Mouse (Mus musculus) heart, embryonic 13.5 days (tissue): ENCODE data around the gene Rabgap1l. TPM values are rescaled to one million over a fixed set of nuclear protein-coding genes. Genes with fewer than 3 reads are reported as not detected.
A peak's percentile ranks its signal among the peaks of the same experiment; 100 is the strongest.

Experiments used
- ATAC-seq: fragments of 200-750 bp; cut with Nextera tagmentation; 2 replicates; pipeline ENCODE4 v1.8.0; 2017; ENCODE audit warnings: moderate TSS enrichment; ENCODE audit not compliant: insufficient number of reproducible peaks, low FRiP score, low TSS enrichment; ENCODE audit errors: extremely low read depth
- H3K27ac ChIP-seq: fragments of 300-500 bp; sonication (generic); replicated peaks from 2 replicates; pipeline ENCODE4 v1.5.1; 2015; ENCODE audit warnings: moderate library complexity, mild to moderate bottlenecking, inconsistent platforms
- H3K27me3 ChIP-seq: fragments of 300-500 bp; sonication (generic); replicated peaks from 2 replicates; pipeline ENCODE4 v1.6.1; 2015; ENCODE audit warnings: mild to moderate bottlenecking, inconsistent platforms
- H3K36me3 ChIP-seq: fragments of 300-500 bp; sonication (generic); 2 replicates; pipeline ENCODE4 v1.6.1; 2015; ENCODE audit warnings: mild to moderate bottlenecking, inconsistent platforms
- H3K4me1 ChIP-seq: fragments of 300-500 bp; sonication (generic); 2 replicates; pipeline ENCODE4 v1.6.1; 2015; ENCODE audit warnings: inconsistent platforms
- H3K4me2 ChIP-seq: fragments of 300-500 bp; sonication (generic); 2 replicates; pipeline ENCODE4 v1.6.1; 2015; ENCODE audit warnings: inconsistent platforms, mild to moderate bottlenecking, moderate library complexity
- H3K4me3 ChIP-seq: fragments of 300-500 bp; sonication (generic); 2 replicates; pipeline ENCODE4 v1.5.1; 2015; ENCODE audit warnings: moderate library complexity, mild to moderate bottlenecking, inconsistent platforms
- H3K9ac ChIP-seq: fragments of 300-500 bp; sonication (generic); 2 replicates; pipeline ENCODE4 v1.6.1; 2015; ENCODE audit warnings: inconsistent platforms, mild to moderate bottlenecking, moderate library complexity
- H3K9me3 ChIP-seq: fragments of 300-500 bp; sonication (generic); 2 replicates; pipeline ENCODE4 v1.6.1; 2016; ENCODE audit warnings: inconsistent platforms
- WGBS: fragments of 180-500 bp; shearing (Covaris S2); methylation state at CpG from one replicate; pipeline ENCODE4 v1.1.7; 2015; ENCODE audit warnings: mixed read lengths; 5-methylcytosine and 5-hydroxymethylcytosine counted together
- polyA plus RNA-seq: library from polyadenylated mRNA; unstranded; fragments of >200 nt; fragmentation: Nextera tagmentation; extraction: Ambion mirVana; gene quantifications from 2 replicates; pipeline ENCODE4 v1.2.1, GENCODE M21; 2015

Rabgap1l gene
- polyA plus RNA-seq: 63.6 and 73.2 TPM in 2 replicates

DNA sequence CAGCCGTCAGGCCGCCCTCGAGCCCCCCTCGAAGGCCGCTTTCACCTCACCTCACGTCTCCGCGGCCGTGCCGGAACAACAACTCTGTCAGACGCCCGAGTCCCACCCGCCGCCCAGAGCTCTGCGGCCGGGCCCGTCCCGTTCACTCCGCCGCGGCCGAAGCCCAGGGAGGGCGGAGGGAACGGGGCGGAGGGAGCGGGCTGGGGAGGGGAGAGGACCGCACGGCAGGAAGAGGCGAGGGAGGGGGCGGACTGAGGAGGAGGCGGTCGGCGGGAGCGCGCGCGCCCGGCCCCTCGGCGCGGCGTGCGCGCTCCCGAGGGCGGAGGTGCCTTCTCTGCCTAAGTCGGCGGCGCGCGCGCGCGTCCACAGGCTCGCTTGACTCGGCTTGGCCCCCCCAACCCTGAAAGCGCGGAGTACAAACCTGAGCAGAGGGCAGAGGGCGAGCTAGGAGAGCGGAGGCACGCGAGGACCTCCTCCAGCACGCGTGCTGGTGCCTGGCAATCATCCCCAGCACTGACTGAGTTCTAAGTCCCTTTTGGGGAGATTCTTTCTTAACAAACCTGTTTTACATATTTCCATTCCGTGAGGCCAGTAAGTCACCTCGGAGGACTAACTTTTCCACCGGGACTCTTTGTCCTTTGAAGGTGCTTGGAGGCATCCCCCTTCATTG, at the start of gene Rabgap1l:
Rabgap1l (minus strand) TSS at position 526 of the 670 bp plus-strand sequence.
- H3K27me3 ChIP-seq: no peaks in the 10 kb centered on the region
- under 1% methylated on average over 60 of the region's 67 CpGs for WGBS
- peak within 1 kb of the TSS; percentile 92 for H3K27ac ChIP-seq
- peaks cover 15% of the 10 kb centered on the region for H3K4me1 ChIP-seq
- ATAC-seq: peak; percentile 91
- H3K36me3 ChIP-seq: no peaks in the 10 kb centered on the region
- H3K9me3 ChIP-seq: peaks cover 3% of the 10 kb centered on the region; the same call in 1 of the 2 replicates
- peak within 1 kb of the TSS; percentile 88 for H3K4me2 ChIP-seq
- H3K4me3 ChIP-seq: peak within 1 kb of the TSS; percentile 98
- peak within 1 kb of the TSS; percentile 96 for H3K9ac ChIP-seq

GRCm38 (mm10) chr1:160842567-160842966, 49.6 kb upstream of the Rabgap1l start:
- no peak for ATAC-seq
- H3K9ac ChIP-seq: no peak overlapping the region
- H3K36me3 ChIP-seq: no peaks in the 10 kb centered on the region
- H3K4me3 ChIP-seq: no peak overlapping the region
- H3K4me1 ChIP-seq: peaks cover 14% of the 10 kb centered on the region
- no peaks in the 10 kb centered on the region for H3K27me3 ChIP-seq
- H3K27ac ChIP-seq: no peak overlapping the region
- no peak overlapping the region for H3K4me2 ChIP-seq
- WGBS: 52% methylated on average over 10 of the region's 10 CpGs
- no peaks in the 10 kb centered on the region for H3K9me3 ChIP-seq

DNA sequence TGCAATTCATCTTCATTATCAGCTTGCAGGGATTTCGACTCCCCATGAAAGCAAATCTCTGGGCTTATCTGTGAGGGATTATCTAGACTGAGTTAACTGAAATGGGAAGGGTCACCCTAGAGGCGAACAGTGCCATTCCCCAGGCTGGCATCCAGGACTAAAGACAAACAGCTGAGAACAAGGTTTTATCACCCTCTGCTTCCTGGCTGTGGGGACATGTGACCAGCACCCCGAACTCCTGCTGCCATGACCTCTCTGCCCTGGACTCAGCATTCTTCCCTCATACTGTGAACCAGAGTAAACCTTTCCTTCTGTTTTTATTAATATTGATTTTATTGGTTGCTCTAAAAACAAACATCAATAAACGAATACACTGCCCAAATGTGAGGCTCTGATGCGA, 47.6 kb upstream of the Rabgap1l start:
- no peaks in the 10 kb centered on the region for H3K9me3 ChIP-seq
- ATAC-seq: no peak
- no peak overlapping the region for H3K4me2 ChIP-seq
- WGBS: 56% methylated on average over 5 of the region's 5 CpGs
- H3K9ac ChIP-seq: no peak overlapping the region
- no peaks in the 10 kb centered on the region for H3K27me3 ChIP-seq
- no peak overlapping the region for H3K27ac ChIP-seq
- peaks cover 14% of the 10 kb centered on the region for H3K4me1 ChIP-seq
- no peaks in the 10 kb centered on the region for H3K36me3 ChIP-seq
- H3K4me3 ChIP-seq: no peak overlapping the region

DNA sequence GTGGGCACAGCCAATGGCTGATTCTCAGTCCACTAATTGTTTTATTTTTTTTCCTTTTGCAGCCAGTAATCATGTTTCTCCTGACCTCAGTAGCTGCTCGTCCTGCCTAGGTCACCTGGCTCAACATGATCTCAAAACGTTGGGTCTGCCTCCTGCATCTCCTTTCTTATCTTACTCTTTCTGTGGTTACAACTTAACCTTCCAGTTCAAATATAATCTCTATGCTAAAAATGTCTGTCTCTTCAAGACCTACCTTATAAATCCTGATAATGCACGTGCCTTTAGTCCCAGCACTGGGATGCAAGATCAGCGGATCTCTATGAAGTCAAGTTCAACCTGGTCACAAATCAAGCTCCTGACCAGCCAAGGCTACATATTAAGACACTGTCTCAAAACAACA, 46.1 kb upstream of the Rabgap1l start:
- no peak for ATAC-seq
- Histone ChIP-seq H3K36me3 (no peaks in the 10 kb centered on the region), H3K27ac (no peak overlapping the region), H3K4me2 (no peak overlapping the region), H3K9ac (no peak overlapping the region), H3K9me3 (no peaks in the 10 kb centered on the region), H3K27me3 (no peaks in the 10 kb centered on the region), H3K4me1 (peaks cover 14% of the 10 kb centered on the region), H3K4me3 (no peak overlapping the region)
- WGBS: 33% methylated on average over 4 of the region's 4 CpGs

DNA sequence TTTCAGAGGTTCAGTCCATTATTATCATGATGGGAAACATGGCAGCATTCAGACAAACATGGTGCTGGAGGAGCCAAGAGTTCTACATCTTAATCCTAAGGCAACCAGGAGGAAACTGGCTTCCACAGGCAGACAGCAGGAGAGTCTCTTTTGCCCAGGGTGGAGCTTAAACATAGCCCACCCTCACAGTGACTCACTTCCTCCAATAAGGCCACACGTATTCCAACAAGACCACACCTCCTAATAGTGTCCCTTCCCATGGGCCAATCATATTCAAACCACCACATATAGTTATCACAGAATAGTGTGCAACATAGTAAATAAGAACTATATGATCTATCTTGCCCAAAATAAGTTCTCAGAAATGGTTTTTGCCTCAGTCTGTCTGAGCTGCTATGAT, 41.4 kb upstream of the Rabgap1l start:
- Histone ChIP-seq H3K4me2 (no peak overlapping the region), H3K9me3 (no peaks in the 10 kb centered on the region), H3K4me3 (no peak overlapping the region), H3K4me1 (peaks cover 28% of the 10 kb centered on the region), H3K9ac (no peak overlapping the region), H3K27ac (no peak overlapping the region), H3K27me3 (no peaks in the 10 kb centered on the region), H3K36me3 (no peaks in the 10 kb centered on the region)
- ATAC-seq: no peak
- WGBS: 77% methylated on average over 1 of the region's 1 CpGs

- no peaks in the 10 kb centered on the region for H3K27me3 ChIP-seq
- peak overlapping the region; percentile 15; the same call in 1 of the 2 replicates for H3K4me3 ChIP-seq
- peak overlapping the region; percentile 81 for H3K27ac ChIP-seq
- no peaks in the 10 kb centered on the region for H3K36me3 ChIP-seq
- WGBS: 55% methylated on average over 9 of the region's 9 CpGs
- peaks cover 17% of the 10 kb centered on the region for H3K4me1 ChIP-seq
- ATAC-seq: no peak
- H3K9ac ChIP-seq: no peak overlapping the region
- H3K4me2 ChIP-seq: peak overlapping the region; percentile 58
- H3K9me3 ChIP-seq: no peaks in the 10 kb centered on the region
Observed at GRCm38 (mm10) chr1:160832267-160833021, 39.4 kb upstream of the Rabgap1l start.

DNA sequence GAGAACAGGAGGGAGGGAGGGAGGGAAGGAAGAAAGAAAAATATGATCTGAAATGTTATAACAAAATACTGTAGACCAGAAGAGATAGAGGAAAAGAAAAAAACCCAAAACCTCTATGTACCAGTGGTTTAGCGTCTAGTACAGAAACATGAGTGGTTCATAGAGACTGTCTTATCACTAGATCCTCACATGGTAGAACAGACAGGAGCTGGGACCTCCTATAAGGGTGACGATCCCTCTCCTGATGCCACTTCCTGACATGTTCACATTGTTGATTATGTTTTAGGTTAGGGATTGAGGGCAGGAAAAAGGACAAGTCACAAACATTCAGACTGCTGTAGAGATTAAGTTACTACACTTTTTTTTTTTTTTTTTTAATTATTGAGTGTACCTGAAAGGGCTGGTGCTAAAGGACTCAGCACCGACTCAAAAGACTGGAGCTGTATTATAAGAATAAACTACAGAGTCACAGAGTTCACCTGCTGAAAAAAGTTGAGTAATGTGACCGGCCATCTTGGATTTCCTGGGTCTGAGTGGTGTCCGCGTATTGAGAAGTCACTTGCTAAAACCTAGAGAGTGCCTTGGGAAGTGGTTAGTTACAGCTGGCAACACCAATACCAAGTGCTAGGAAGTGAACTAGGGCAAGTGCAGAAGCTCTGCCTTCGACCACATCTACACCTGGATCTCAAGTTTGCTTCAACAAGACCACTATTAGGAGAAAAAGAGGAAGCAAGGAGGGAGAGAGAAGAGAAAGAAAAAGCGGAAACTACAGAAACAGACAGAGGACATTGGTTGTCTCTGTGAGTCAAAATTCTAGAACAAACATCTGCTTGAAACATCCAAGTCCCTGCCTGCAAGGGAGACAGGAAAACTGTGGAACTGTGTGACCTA, 37.8 kb upstream of the Rabgap1l start:
- 87% methylated on average over 8 of the region's 8 CpGs for WGBS
- Histone ChIP-seq H3K9me3 (no peaks in the 10 kb centered on the region), H3K4me2 (no peak overlapping the region), H3K4me1 (peaks cover 18% of the 10 kb centered on the region), H3K27ac (no peak overlapping the region), H3K4me3 (no peak overlapping the region), H3K36me3 (no peaks in the 10 kb centered on the region), H3K9ac (no peak overlapping the region), H3K27me3 (no peaks in the 10 kb centered on the region)
- ATAC-seq: no peak

DNA sequence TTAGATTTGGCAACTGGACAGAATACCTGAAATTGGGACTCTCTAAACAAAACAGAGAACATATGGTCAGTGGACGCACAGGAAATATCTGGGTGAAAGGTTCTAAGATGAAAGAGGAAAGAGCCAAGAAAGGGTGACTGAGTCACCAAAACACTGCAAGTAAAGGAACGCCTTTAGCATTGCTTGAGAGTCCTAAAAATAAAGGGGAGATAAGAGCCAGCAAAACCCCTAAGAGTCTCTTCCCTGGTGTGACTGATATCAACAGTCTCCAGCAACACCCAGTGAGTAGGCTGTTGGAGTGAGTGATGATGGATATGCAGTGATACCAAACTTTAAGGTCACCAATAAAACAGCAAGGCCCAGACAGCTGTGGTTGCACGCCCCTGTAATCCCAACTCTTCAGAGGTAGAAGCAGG, 32.4 kb upstream of the Rabgap1l start:
- no peak overlapping the region for H3K9ac ChIP-seq
- H3K9me3 ChIP-seq: no peaks in the 10 kb centered on the region
- H3K4me2 ChIP-seq: peak overlapping the region; percentile 18; the same call in 1 of the 2 replicates
- peak; percentile 61 for ATAC-seq
- peak overlapping the region; percentile 78 for H3K27ac ChIP-seq
- H3K27me3 ChIP-seq: no peaks in the 10 kb centered on the region
- H3K4me1 ChIP-seq: peaks cover 13% of the 10 kb centered on the region
- H3K36me3 ChIP-seq: no peaks in the 10 kb centered on the region
- 12% methylated on average over 3 of the region's 3 CpGs for WGBS
- H3K4me3 ChIP-seq: no peak overlapping the region

GRCm38 (mm10) chr1:160823638-160824037, 30.6 kb upstream of the Rabgap1l start:
- Histone ChIP-seq H3K9me3 (no peaks in the 10 kb centered on the region), H3K4me2 (no peak overlapping the region), H3K9ac (no peak overlapping the region), H3K4me3 (no peak overlapping the region), H3K27me3 (no peaks in the 10 kb centered on the region), H3K4me1 (peaks cover 13% of the 10 kb centered on the region), H3K36me3 (no peaks in the 10 kb centered on the region), H3K27ac (no peak overlapping the region)
- no peak for ATAC-seq
- WGBS: 92% methylated on average over 3 of the region's 3 CpGs

- no peak overlapping the region for H3K27ac ChIP-seq
- H3K9me3 ChIP-seq: no peaks in the 10 kb centered on the region; the same call in 1 of the 2 replicates
- no peak overlapping the region for H3K9ac ChIP-seq
- H3K36me3 ChIP-seq: no peaks in the 10 kb centered on the region
- 86% methylated on average over 5 of the region's 5 CpGs for WGBS
- peaks cover 23% of the 10 kb centered on the region for H3K4me1 ChIP-seq
- ATAC-seq: no peak
- no peak overlapping the region for H3K4me3 ChIP-seq
- no peak overlapping the region for H3K4me2 ChIP-seq
- H3K27me3 ChIP-seq: no peaks in the 10 kb centered on the region
Observed at GRCm38 (mm10) chr1:160814198-160814597, 21.2 kb upstream of the Rabgap1l start.

DNA sequence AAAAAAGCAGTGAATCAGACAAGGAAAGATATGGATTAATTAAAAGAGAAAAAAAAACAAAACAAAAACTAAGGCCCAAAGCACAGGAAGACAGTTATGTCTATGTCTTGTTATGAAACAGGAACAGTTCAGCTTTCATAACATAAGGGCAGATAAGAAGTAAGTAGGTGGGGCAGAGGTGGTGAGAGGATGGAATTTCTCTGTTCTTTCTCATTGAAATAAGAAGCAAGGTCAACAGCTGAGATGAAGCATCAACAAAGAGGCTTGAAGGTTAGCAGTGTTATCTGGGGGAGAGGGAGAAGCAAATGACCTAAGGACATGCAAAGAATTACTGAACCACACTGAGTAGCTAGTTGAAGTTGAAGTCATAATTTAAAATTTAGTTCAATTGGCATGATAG, 19.4 kb upstream of the Rabgap1l start:
- Histone ChIP-seq H3K27me3 (no peaks in the 10 kb centered on the region), H3K27ac (peak overlapping the region; percentile 74), H3K4me1 (peaks cover 28% of the 10 kb centered on the region), H3K36me3 (no peaks in the 10 kb centered on the region), H3K9me3 (no peaks in the 10 kb centered on the region; the same call in 1 of the 2 replicates), H3K9ac (no peak overlapping the region), H3K4me2 (no peak overlapping the region), H3K4me3 (no peak overlapping the region)
- no peak for ATAC-seq
